Mouse (Mus musculus) kidney, postnatal 10 days (tissue): ENCODE measurements at regions not wholly inside any gene's neighbourhood (a gene's known extent, or its start where the extent isn't known, plus 50 kb on each side); places are given as distances from the start of the nearest gene placed in this dataset.
A peak's percentile ranks its signal among the peaks of the same experiment; 100 is the strongest.

Source experiments
- DNase-seq: peaks from one replicate; pipeline ENCODE4 v3.0.0; 2021; ENCODE audit warnings: mixed read lengths

DNA sequence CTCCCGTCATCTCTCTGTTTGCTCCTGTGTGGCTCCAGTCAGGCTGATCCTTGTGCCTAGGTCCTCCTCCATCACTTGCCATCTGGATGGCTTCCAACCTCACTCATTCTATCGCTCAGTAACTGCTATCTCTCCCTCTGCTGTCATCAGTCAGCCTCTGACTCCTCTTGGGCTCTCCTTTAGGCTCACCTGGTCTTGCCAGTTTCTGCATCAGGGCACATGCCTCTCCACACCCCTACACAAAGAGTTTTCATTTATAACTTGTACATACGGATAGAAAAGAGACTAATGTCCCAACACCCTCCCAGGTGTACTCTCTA lies 2664.7 kb upstream of the Lrrc6 start:
- DNase-seq: no peak

DNA sequence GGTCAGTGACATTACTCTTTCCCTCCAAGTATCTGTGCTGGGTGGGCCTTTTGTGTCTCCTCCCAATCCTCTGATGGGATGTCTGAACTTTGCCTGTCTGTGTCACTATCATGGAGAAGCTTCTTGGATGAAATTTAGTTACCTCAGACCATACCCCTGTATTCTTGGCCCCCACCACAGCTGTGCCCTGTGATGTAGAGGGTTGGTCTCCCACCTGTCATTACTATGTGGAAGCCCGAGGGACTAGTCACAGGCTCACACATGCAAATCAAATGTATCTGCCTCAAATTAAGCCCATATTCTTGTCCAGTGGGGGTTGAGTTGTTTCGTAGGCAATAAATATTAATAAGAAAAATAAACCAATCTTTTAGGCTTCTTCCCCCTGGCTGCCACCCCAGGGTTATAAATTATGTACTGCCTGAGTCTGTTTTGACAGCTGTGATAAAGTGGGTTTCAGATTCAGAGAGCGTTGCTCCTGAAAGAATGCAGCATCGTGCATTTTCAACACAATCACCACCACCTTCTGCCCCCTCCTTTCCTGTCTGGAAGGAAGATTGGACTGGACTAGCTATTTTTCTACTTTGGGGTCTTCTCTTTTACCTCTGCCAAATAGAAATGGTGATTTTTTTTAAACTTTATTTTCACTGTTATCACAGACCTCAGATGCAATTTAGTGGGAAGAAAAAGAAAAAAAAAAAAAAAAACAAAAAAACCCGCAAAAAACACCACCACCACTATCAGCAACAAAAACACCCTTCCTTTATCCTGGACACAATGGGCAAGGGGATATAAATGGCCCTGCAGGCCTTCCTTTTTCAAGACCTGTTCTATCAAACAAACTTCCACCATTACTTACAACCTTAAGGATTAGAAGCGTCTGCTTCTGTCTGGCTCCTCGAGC lies 2664.1 kb upstream of the Lrrc6 start:
- DNase-seq: peak; percentile 46

DNA sequence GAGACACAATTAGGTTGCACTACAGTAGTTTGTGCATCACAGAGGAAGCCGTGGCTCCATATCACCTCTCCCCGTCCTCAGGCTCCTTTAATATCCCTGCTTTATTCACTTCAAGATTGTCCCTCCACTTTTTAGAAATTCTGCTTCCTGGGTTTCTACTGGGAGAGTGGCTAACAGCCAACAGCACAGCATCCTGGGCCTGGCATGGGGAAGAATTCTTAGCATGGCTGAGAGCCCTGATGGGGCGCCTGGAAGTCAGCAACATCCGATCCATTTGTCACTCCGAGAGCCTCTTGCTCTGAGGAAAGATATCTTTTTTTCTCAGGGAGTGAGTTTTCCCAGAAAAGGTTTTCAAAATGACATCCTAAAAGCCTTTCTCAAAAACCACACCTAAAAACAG lies 2660.3 kb upstream of the Lrrc6 start:
- DNase-seq: no peak

DNA sequence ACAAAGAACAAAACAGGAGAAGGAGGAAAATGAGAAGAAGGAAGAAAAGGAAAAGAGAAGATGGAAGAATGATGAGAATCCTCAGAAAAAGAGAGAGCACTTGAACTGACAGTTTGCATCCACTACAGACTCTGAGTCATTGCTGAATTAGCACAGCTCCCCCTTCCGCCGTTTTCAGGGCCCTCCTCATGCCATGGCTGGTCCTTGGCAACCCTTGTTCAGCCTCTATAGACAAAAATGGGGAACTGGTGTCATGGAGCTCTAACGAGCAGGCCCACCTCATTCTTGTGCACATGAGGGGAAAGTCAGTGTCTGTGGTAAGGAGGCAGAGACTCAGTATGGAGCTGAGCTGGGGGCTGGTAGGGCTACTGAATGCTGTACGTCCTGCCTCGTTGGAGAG lies 2657.4 kb upstream of the Lrrc6 start:
- no peak for DNase-seq
